Mouse (Mus musculus): ENCODE results near the gene Myo1f. TPM values are rescaled to one million over a fixed set of nuclear protein-coding genes. Genes with fewer than 3 reads are reported as not detected.

Gene Myo1f
- polyA plus RNA-seq, 1 experiment = 2.7 TPM

DNA sequence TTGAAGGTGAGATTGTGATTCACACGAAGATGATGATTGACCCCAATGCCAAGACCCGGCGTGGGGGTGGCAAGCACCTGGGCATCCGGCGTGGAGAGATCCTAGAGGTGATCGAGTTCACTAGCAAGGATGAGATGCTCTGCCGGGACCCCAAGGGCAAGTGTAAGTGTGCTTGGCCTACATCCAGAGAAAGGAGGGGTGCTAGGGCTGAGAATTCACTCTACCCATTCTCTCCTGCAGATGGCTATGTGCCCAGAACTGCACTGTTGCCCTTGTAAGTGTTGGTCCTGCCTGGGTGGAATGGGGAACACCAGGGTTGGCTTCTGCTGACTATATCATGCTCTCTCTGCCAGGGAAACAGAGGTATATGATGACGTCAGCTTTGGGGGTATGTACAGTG lies 89.6 kb downstream of the Myo1f start:
- Histone ChIP-seq H3K27ac (ENCODE audit: insufficient read depth, low read depth, low read length) (no peak overlapping the region), H3K4me1 (ENCODE audit: control insufficient read depth, insufficient read depth, low read length) (no peaks in the 10 kb centered on the region), H3K27me3 (replicated peaks; ENCODE audit: control insufficient read depth, insufficient read depth, low read length) (no peaks in the 10 kb centered on the region), H3K36me3 (ENCODE audit: control insufficient read depth, insufficient read depth, low read length) (peaks cover 2% of the 10 kb centered on the region), H3K4me3 (ENCODE audit: insufficient read depth, low read depth, low read length) (no peak overlapping the region)
- 91% methylated on average over 8 of the region's 8 CpGs for WGBS
- no peak for DNase-seq
- TF ChIP-seq POLR2A (IDR thresholded peaks at IDR 0.05; ENCODE audit: low read depth, low read length) (no peak), CTCF (conservative IDR thresholded peaks at IDR 0.05; ENCODE audit: insufficient read depth, insufficient read length, low read depth, low read length) (no peak)

DNA sequence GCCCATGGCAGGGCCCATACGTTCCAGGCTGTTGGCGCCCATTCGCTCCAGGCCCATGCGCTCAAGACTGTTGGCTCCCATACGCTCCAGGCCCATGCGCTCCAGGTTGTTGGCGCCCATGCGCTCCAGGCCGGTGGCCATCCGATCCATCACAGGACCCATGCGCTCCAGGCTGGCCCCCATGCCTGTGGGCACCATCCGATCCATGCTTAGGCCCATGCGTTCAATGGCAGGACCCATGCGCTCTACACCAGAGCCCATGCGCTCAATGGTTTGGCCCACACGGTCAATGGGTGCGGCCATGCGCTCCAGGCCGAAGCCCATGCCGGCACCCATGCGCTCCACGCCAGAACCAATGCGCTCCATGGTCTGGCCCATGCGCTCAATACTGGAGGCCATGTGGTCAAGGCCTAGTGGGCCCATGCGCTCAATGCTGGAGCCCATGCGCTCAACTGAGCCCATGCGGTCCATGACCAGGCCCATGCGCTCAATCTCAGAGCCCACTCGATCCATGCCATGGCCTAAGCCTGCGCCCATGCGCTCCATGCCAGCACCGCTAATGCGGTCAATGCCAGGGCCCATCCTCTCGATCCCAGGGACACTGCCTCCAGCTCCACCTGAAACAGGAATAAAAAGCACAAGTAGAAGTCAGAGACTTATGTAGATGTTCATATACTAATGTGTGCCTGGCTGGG lies 94.4 kb downstream of the Myo1f start:
- Histone ChIP-seq H3K4me1 (ENCODE audit: control insufficient read depth, insufficient read depth, low read length) (no peaks in the 10 kb centered on the region), H3K4me3 (ENCODE audit: insufficient read depth, low read depth, low read length) (no peak overlapping the region), H3K27me3 (replicated peaks; ENCODE audit: control insufficient read depth, insufficient read depth, low read length) (no peaks in the 10 kb centered on the region), H3K27ac (ENCODE audit: insufficient read depth, low read depth, low read length) (no peak overlapping the region), H3K36me3 (ENCODE audit: control insufficient read depth, insufficient read depth, low read length) (peaks cover 12% of the 10 kb centered on the region)
- no peak for DNase-seq
- TF ChIP-seq POLR2A (IDR thresholded peaks at IDR 0.05; ENCODE audit: low read depth, low read length) (no peak), CTCF (conservative IDR thresholded peaks at IDR 0.05; ENCODE audit: insufficient read depth, insufficient read length, low read depth, low read length) (no peak)
- WGBS = 98% methylated on average over 34 of the region's 34 CpGs

Other genes with a start within 250 kb of the Myo1f start
- 0.76 and 1.1 TPM in 2 replicates for gene Zfp81, start 196.8 kb upstream of the Myo1f start, polyA plus RNA-seq (2012; rRNA removed)
- 1.8 and 2.1 TPM in 2 replicates for gene Zfp101, start 161.1 kb upstream of the Myo1f start, polyA plus RNA-seq (2012; rRNA removed)
- gene Actl9, start 122.8 kb upstream of the Myo1f start, polyA plus RNA-seq (2012; rRNA removed) = 0.33 and 0.53 TPM in 2 replicates
- gene Adamts10, start 31.5 kb upstream of the Myo1f start, polyA plus RNA-seq (2012; rRNA removed) = 31.4 and 37.9 TPM in 2 replicates
- gene Zfp414, start 73.4 kb downstream of the Myo1f start, polyA plus RNA-seq (2012; rRNA removed) = 43.2 and 44.0 TPM in 2 replicates
- 0.34 and 0.48 TPM in 2 replicates for gene Pram1, start 82.3 kb downstream of the Myo1f start, polyA plus RNA-seq (2012; rRNA removed)
- gene Hnrnpm, start 131.2 kb downstream of the Myo1f start, polyA plus RNA-seq (2012; rRNA removed) = 49.9 and 50.7 TPM in 2 replicates
- gene March2, start 163.0 kb downstream of the Myo1f start, polyA plus RNA-seq (2012; rRNA removed) = 95.8 and 102 TPM in 2 replicates
- gene Rab11b, start 204.8 kb downstream of the Myo1f start, polyA plus RNA-seq (2012; rRNA removed) = 291 and 303 TPM in 2 replicates
- gene Angptl4, start 226.1 kb downstream of the Myo1f start, polyA plus RNA-seq (2012; rRNA removed) = 19.2 and 21.0 TPM in 2 replicates

Data from kidney, adult 2 months (tissue).